13 mouse cellular contexts compared by ENCODE assay signal in genomic region chr6:144596536-144597210, GRCm38 (mm10).
DNase-seq lines count a peak whose midpoint lies in the region; ATAC-seq and TF ChIP-seq lines count a peak whose summit lies in the region.
"Had no signal": no experiment of that assay in that cellular context is flagged by ENCODE, and none has a peak within 500 bp of the region (broad histone marks: within the 10 kb centered on the region; RNA-seq: fewer than 3 reads in every experiment).

No protein-coding gene starts in this region.

- H3K4me3 ChIP-seq in hindbrain, embryonic 14.5 days (replicated peaks; ENCODE audit: low read length): no peak overlapping the region
- no peak overlapping the region for H3K4me3 ChIP-seq in hindbrain, embryonic 13.5 days
- H3K4me3 ChIP-seq in midbrain, embryonic 13.5 days (replicated peaks): no peak overlapping the region
- no peak overlapping the region for H3K4me3 ChIP-seq in midbrain, embryonic 11.5 days (ENCODE audit: low read depth, low read length)
- H3K4me3 ChIP-seq in intestine, postnatal 0 days (ENCODE audit: low read depth, low read length): no peak overlapping the region
- H3K4me3 ChIP-seq: heart, embryonic 15.5 days; megakaryocyte, embryonic 14.5 days had no signal

- no peak overlapping the region for H3K4me2 ChIP-seq in hindbrain, embryonic 14.5 days (replicated peaks)
- H3K4me2 ChIP-seq in hindbrain, embryonic 13.5 days: no peak overlapping the region
- H3K4me2 ChIP-seq in midbrain, embryonic 13.5 days (replicated peaks): no peak overlapping the region
- H3K4me2 ChIP-seq in midbrain, embryonic 11.5 days: no peak overlapping the region
- no peak overlapping the region for H3K4me2 ChIP-seq in intestine, postnatal 0 days (replicated peaks; ENCODE audit: low read depth)
- H3K4me2 ChIP-seq: heart, embryonic 15.5 days had no signal

- no peaks in the 10 kb centered on the region for H3K36me3 ChIP-seq in hindbrain, embryonic 14.5 days (replicated peaks; ENCODE audit: control insufficient read depth, insufficient read depth)
- no peaks in the 10 kb centered on the region for H3K36me3 ChIP-seq in hindbrain, embryonic 13.5 days
- H3K36me3 ChIP-seq in midbrain, embryonic 13.5 days: no peaks in the 10 kb centered on the region
- no peaks in the 10 kb centered on the region for H3K36me3 ChIP-seq in midbrain, embryonic 11.5 days (ENCODE audit: control insufficient read depth, insufficient read depth, low read length)
- H3K36me3 ChIP-seq in intestine, postnatal 0 days (ENCODE audit: control insufficient read depth, insufficient read depth): no peaks in the 10 kb centered on the region
- H3K36me3 ChIP-seq: heart, embryonic 15.5 days had no signal

- peak; percentile 48; the same call in 1 of the 2 replicates for ATAC-seq in hindbrain, embryonic 14.5 days (ENCODE audit: low FRiP score)
- ATAC-seq in hindbrain, embryonic 13.5 days (ENCODE audit: low FRiP score): no peak
- peak; percentile 45 for ATAC-seq in midbrain, embryonic 13.5 days
- no peak; the same call in 1 of the 2 replicates for ATAC-seq in midbrain, embryonic 11.5 days (ENCODE audit: low FRiP score)
- ATAC-seq in intestine, postnatal 0 days: peak; percentile 53
- no peak for ATAC-seq in erythroblast, adult 5-6 weeks (replicated peaks; ENCODE audit: low FRiP score, poor library complexity, severe bottlenecking)

- peak; percentile 63 for TF ChIP-seq CTCF in intestine, postnatal 0 days (IDR thresholded peaks at IDR 0.05; ENCODE audit: low read depth)

- no peak overlapping the region for H3K27ac ChIP-seq in hindbrain, embryonic 14.5 days
- no peak overlapping the region for H3K27ac ChIP-seq in hindbrain, embryonic 13.5 days
- H3K27ac ChIP-seq in midbrain, embryonic 13.5 days: no peak overlapping the region
- H3K27ac ChIP-seq in midbrain, embryonic 11.5 days (ENCODE audit: low read depth, low read length): no peak overlapping the region
- no peak overlapping the region for H3K27ac ChIP-seq in intestine, postnatal 0 days (ENCODE audit: low read depth, low read length)
- H3K27ac ChIP-seq: heart, embryonic 15.5 days had no signal

- H3K9ac ChIP-seq in hindbrain, embryonic 14.5 days: no peak overlapping the region
- H3K9ac ChIP-seq in hindbrain, embryonic 13.5 days: no peak overlapping the region
- H3K9ac ChIP-seq in midbrain, embryonic 13.5 days (replicated peaks): no peak overlapping the region
- no peak overlapping the region for H3K9ac ChIP-seq in midbrain, embryonic 11.5 days (ENCODE audit: low read length)
- H3K9ac ChIP-seq in intestine, postnatal 0 days (ENCODE audit: low read depth, low read length): no peak overlapping the region
- H3K9ac ChIP-seq: heart, embryonic 15.5 days had no signal

- DNase-seq in hindbrain, embryonic 14.5 days (ENCODE audit: low spot score): no peak
- no peak for DNase-seq in midbrain, embryonic 11.5 days (ENCODE audit: low spot score, missing footprints)
- DNase-seq in right cerebral cortex, postnatal 25 days: peak; percentile 22
- no peak for DNase-seq in adrenal gland, postnatal 14 days
- DNase-seq: cerebellum, adult 11 months; retina, postnatal 1 day; thymus, postnatal 25 days had no signal

- no peaks in the 10 kb centered on the region for H3K9me3 ChIP-seq in hindbrain, embryonic 14.5 days (ENCODE audit: control insufficient read depth, low read length)
- no peaks in the 10 kb centered on the region for H3K9me3 ChIP-seq in hindbrain, embryonic 13.5 days
- no peaks in the 10 kb centered on the region for H3K9me3 ChIP-seq in midbrain, embryonic 13.5 days
- H3K9me3 ChIP-seq in midbrain, embryonic 11.5 days (ENCODE audit: control insufficient read depth, low read length): no peaks in the 10 kb centered on the region
- H3K9me3 ChIP-seq in intestine, postnatal 0 days (ENCODE audit: control insufficient read depth): no peaks in the 10 kb centered on the region
- H3K9me3 ChIP-seq: heart, embryonic 15.5 days; megakaryocyte, embryonic 14.5 days had no signal

- H3K4me1 ChIP-seq in hindbrain, embryonic 14.5 days (replicated peaks; ENCODE audit: control insufficient read depth, insufficient read depth, low read length): no peaks in the 10 kb centered on the region
- H3K4me1 ChIP-seq in hindbrain, embryonic 13.5 days (replicated peaks): peaks cover 14% of the 10 kb centered on the region
- peaks cover 15% of the 10 kb centered on the region for H3K4me1 ChIP-seq in midbrain, embryonic 13.5 days (replicated peaks)
- peaks cover 7% of the 10 kb centered on the region for H3K4me1 ChIP-seq in midbrain, embryonic 11.5 days (ENCODE audit: control insufficient read depth, insufficient read depth, low read length)
- no peaks in the 10 kb centered on the region for H3K4me1 ChIP-seq in intestine, postnatal 0 days (replicated peaks; ENCODE audit: control insufficient read depth, insufficient read depth, low read length)
- H3K4me1 ChIP-seq: heart, embryonic 15.5 days; megakaryocyte, embryonic 14.5 days had no signal

- no peaks in the 10 kb centered on the region for H3K27me3 ChIP-seq in hindbrain, embryonic 14.5 days (ENCODE audit: control insufficient read depth, insufficient read depth, low read length)
- H3K27me3 ChIP-seq in hindbrain, embryonic 13.5 days: no peaks in the 10 kb centered on the region
- H3K27me3 ChIP-seq in midbrain, embryonic 13.5 days: 0 out of 2 replicates have a peak, but pooled peaks cover 5% of the 10 kb centered on the region
- H3K27me3 ChIP-seq in midbrain, embryonic 11.5 days (ENCODE audit: control insufficient read depth, insufficient read depth, low read length): no peaks in the 10 kb centered on the region
- H3K27me3 ChIP-seq in intestine, postnatal 0 days (replicated peaks; ENCODE audit: control insufficient read depth, insufficient read depth, low read length): no peaks in the 10 kb centered on the region
- H3K27me3 ChIP-seq: heart, embryonic 15.5 days had no signal

- WGBS in hindbrain, embryonic 14.5 days: 63% methylated on average over 8 of the region's 8 CpGs
- WGBS in hindbrain, embryonic 13.5 days: 64% methylated on average over 8 of the region's 8 CpGs
- 70% methylated on average over 8 of the region's 8 CpGs for WGBS in midbrain, embryonic 13.5 days
- WGBS in midbrain, embryonic 11.5 days: 79% methylated on average over 8 of the region's 8 CpGs
- WGBS in intestine, postnatal 0 days: 40% methylated on average over 8 of the region's 8 CpGs

Comparison
In these comparisons a context has a peak if more than half of its experiments do, and no peak if none do; other contexts are left out.
1. ATAC-seq: peak in hindbrain, embryonic 14.5 days (single experiment), midbrain, embryonic 13.5 days (single experiment) and intestine, postnatal 0 days (single experiment); none in hindbrain, embryonic 13.5 days (single experiment), midbrain, embryonic 11.5 days (single experiment) and erythroblast, adult 5-6 weeks (single experiment).